Mouse (Mus musculus) neural tube, embryonic 13.5 days (tissue): ENCODE measurements around the gene Slc2a1. TPM values are rescaled to one million over a fixed set of nuclear protein-coding genes. Genes with fewer than 3 reads are reported as not detected.

Experiments used
- ATAC-seq: fragments of 200-750 bp; cut with Nextera tagmentation; 2 replicates; pipeline ENCODE4 v1.8.0; 2017; ENCODE audit warnings: low read depth, mild to moderate bottlenecking, moderate TSS enrichment, moderate library complexity
- H3K27ac ChIP-seq: fragments of 300-500 bp; sonication (generic); replicated peaks from 2 replicates; pipeline ENCODE4 v1.5.1; 2015; ENCODE audit warnings: moderate library complexity, mild to moderate bottlenecking, inconsistent platforms
- H3K27me3 ChIP-seq: fragments of 300-500 bp; sonication (generic); 2 replicates; pipeline ENCODE4 v1.6.1; 2015; ENCODE audit warnings: mild to moderate bottlenecking, inconsistent platforms
- H3K36me3 ChIP-seq: fragments of 300-500 bp; sonication (generic); 2 replicates; pipeline ENCODE4 v1.6.1; 2015; ENCODE audit warnings: mild to moderate bottlenecking, inconsistent platforms
- H3K4me1 ChIP-seq: fragments of 300-500 bp; sonication (generic); replicated peaks from 2 replicates; pipeline ENCODE4 v1.6.1; 2015; ENCODE audit warnings: inconsistent platforms
- H3K4me2 ChIP-seq: fragments of 300-500 bp; sonication (generic); 2 replicates; pipeline ENCODE4 v1.6.1; 2015; ENCODE audit warnings: inconsistent platforms, mild to moderate bottlenecking, moderate library complexity
- H3K4me3 ChIP-seq: fragments of 300-500 bp; sonication (generic); 2 replicates; pipeline ENCODE4 v1.5.1; 2015; ENCODE audit warnings: mild to moderate bottlenecking, inconsistent platforms
- H3K9ac ChIP-seq: fragments of 300-500 bp; sonication (generic); 2 replicates; pipeline ENCODE4 v1.6.1; 2015; ENCODE audit warnings: moderate library complexity, mild to moderate bottlenecking, inconsistent platforms
- H3K9me3 ChIP-seq: fragments of 300-500 bp; sonication (generic); 2 replicates; pipeline ENCODE4 v1.6.1; 2016; ENCODE audit warnings: inconsistent platforms
- WGBS: fragments of 180-500 bp; shearing (Covaris S2); methylation state at CpG from one replicate; pipeline ENCODE4 v1.1.7; 2015; 5-methylcytosine and 5-hydroxymethylcytosine counted together
- polyA plus RNA-seq: library from polyadenylated mRNA; unstranded; fragments of >200 nt; fragmentation: Nextera tagmentation; extraction: Ambion mirVana; gene quantifications from 2 replicates; pipeline ENCODE4 v1.2.1, GENCODE M21; 2015

Slc2a1 gene
- polyA plus RNA-seq, 1 experiment from 2014 or later, result 90.4 TPM

DNA sequence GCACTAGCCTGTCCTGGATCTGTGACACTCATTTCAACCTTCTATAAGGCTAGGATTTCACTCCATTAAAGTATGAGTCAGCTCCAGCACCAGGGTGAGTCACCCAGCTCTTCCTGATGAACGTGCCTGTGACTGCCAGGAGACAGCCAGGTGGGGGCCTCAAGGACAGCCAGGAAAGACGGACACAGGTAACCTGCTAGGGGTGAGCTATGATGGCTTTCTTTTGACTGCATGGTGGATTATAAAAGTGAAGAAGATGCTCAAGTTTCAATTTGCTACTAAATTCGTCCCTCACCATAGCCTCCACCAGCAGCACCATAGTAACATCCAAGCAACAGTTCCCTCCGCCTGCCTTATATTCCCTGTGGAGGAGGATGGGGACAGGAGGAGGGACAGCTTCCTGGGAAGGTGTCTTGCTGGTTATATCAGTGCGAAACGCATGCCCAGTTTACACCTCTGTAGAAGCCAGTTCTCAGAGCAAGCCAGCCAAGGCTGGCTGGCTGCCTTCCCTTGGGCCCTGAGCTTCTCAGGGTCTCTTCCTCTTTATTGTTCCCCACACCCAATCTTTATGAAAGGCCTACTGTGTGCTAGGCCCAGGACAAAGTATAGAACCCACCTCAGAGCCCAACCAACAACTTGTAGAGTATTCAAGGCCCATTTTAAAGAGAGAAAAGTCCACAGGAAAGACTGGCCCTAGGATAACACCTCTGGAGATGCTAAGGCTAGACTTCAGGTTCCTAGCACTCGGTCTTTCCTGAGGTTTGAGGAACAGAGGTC lies 6.0 kb upstream of the Slc2a1 start:
- no peak for ATAC-seq
- WGBS, result 82% methylated on average over 7 of the region's 7 CpGs
- Histone ChIP-seq H3K27me3 (no peaks in the 10 kb centered on the region), H3K4me1 (peaks cover 19% of the 10 kb centered on the region), H3K4me2 (no peak overlapping the region), H3K27ac (no peak overlapping the region), H3K36me3 (no peaks in the 10 kb centered on the region), H3K9ac (no peak overlapping the region), H3K9me3 (no peaks in the 10 kb centered on the region), H3K4me3 (no peak overlapping the region)

DNA sequence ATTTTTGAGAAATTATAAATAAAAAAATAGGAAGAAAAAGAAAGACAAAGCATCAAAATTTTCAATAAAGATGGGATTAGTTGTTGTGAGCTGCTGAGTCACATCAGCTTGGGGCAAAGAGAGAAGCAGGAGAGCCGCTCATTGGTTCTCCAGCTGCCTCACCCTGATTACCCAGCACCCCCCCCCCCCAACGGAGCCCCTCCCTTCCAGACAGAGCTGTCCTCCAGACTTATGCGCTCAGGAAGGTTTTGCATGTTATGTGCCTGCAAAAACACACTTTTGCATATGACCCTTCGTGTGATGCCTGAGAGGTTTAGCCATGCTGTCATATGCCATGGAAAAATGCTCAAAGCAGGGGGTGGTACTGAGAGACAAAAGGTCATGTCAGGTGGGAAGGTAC lies 3.7 kb upstream of the Slc2a1 start:
- Histone ChIP-seq H3K9ac (peak overlapping the region; percentile 72; the same call in 1 of the 2 replicates), H3K36me3 (no peaks in the 10 kb centered on the region), H3K4me1 (peaks cover 33% of the 10 kb centered on the region), H3K4me3 (no peak overlapping the region), H3K4me2 (0 out of 2 replicates have a peak overlapping the region, but pooled peaks have one; percentile 63), H3K27ac (no peak overlapping the region), H3K9me3 (no peaks in the 10 kb centered on the region), H3K27me3 (no peaks in the 10 kb centered on the region)
- no peak for ATAC-seq
- WGBS, result 39% methylated on average over 4 of the region's 4 CpGs

DNA sequence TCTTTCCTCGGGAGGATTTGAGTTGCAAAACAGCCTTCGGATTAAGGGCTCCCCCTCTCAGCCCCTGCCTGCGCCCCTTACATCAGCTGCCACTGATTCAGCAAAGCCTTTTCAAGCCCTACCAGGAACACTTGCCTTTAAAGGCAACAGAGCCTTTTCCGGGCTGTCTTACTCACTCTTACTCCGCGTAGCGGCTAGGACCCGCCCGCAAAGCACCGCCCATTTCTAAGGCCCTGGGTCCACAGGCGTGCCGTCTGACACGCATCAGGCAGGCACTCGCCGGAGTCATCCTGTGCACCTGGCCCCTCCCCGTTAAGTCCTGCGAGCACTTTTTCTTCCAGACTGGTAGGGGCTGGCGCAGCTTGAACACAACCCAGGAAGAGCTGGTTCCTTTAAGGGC lies 2.8 kb upstream of the Slc2a1 start:
- Histone ChIP-seq H3K27me3 (no peaks in the 10 kb centered on the region), H3K4me1 (peaks cover 42% of the 10 kb centered on the region), H3K4me3 (peak overlapping the region; percentile 38), H3K9me3 (no peaks in the 10 kb centered on the region), H3K9ac (peak overlapping the region; percentile 72), H3K27ac (peak overlapping the region; percentile 56; the same call in 1 of the 2 replicates), H3K4me2 (peak overlapping the region; percentile 63), H3K36me3 (no peaks in the 10 kb centered on the region)
- 0 out of 2 replicates have a peak, but pooled peaks have one; percentile 13 for ATAC-seq
- WGBS, result under 1% methylated on average over 18 of the region's 18 CpGs

DNA sequence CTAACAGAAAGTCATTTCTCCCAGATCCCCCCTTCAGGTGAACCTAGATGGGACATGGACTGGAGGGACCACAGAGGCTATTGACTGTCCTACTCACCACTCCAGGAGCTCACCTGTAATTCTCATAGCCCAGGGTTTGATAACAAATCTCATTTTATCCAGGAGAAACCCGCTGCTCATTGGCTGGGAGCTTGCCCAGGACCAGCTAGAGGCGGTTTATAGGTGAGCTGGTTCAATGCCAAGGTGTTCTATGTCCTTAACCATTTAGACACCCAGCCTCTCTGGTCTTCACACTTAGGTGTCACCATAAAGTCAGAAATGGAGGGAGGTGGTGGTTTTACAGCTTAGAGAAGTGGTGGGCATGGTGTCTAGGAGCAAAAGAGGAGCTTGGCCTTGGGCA lies 644 bp upstream of the Slc2a1 start:
- peak overlapping the region; percentile 79 for H3K4me2 ChIP-seq
- 78% methylated on average over 2 of the region's 2 CpGs for WGBS
- H3K27me3 ChIP-seq, result no peaks in the 10 kb centered on the region
- H3K9me3 ChIP-seq, result no peaks in the 10 kb centered on the region
- ATAC-seq, result no peak
- peak overlapping the region; percentile 77 for H3K4me3 ChIP-seq
- H3K36me3 ChIP-seq, result no peaks in the 10 kb centered on the region
- H3K27ac ChIP-seq, result no peak overlapping the region
- H3K4me1 ChIP-seq, result peaks cover 63% of the 10 kb centered on the region
- no peak overlapping the region for H3K9ac ChIP-seq

DNA sequence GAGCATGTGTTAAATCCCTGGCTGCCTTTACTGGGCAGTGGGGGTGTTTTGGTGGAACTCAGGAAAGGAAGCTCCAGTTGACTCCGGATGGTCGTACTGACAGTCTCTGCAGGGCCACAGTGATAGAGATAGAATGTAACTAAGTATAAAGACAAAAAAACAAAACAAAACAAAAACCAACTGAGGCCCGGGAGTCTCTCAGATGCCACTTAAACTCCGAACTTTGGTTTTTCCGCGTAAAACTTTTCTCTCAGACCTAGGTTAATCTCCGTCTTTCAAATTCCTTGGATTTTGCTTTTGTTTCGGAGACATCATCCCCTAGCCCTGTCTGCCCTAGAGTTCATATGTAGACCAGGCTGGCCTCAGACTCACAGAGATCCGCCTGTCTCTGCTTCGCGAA lies 1.1 kb downstream of the Slc2a1 start:
- peak overlapping the region; percentile 85 for H3K9ac ChIP-seq
- peak overlapping the region; percentile 79 for H3K4me2 ChIP-seq
- no peaks in the 10 kb centered on the region for H3K27me3 ChIP-seq
- peak overlapping the region; percentile 77 for H3K4me3 ChIP-seq
- no peaks in the 10 kb centered on the region for H3K9me3 ChIP-seq
- no peak for ATAC-seq
- no peaks in the 10 kb centered on the region for H3K36me3 ChIP-seq
- H3K4me1 ChIP-seq, result peaks cover 63% of the 10 kb centered on the region
- H3K27ac ChIP-seq, result peak overlapping the region; percentile 97
- WGBS, result 5% methylated on average over 11 of the region's 11 CpGs

DNA sequence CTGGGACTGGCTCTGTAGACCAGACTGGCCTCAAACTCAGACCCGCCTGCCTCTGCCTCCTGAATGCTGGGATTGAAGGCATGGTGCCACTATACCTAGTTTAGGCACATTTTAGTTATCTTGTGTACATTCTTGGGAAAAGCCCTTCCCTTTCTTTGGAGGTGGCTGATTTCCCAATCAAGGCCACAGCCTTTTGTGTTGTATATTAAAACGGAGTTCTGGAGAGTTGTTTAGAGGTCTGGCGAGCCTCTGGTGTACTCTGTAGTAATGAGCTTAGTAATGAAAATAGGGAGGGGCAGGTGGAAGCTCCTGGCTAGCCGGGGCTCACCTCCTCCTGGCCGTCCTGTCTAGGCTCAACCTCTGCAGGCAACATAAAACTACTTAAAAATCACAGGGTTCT lies 2.0 kb downstream of the Slc2a1 start:
- peaks cover 62% of the 10 kb centered on the region for H3K4me1 ChIP-seq
- ATAC-seq, result no peak
- peak overlapping the region; percentile 85 for H3K9ac ChIP-seq
- no peaks in the 10 kb centered on the region for H3K9me3 ChIP-seq
- peak overlapping the region; percentile 79 for H3K4me2 ChIP-seq
- WGBS, result 15% methylated on average over 5 of the region's 5 CpGs
- H3K27ac ChIP-seq, result no peak overlapping the region
- H3K4me3 ChIP-seq, result peak overlapping the region; percentile 77
- H3K36me3 ChIP-seq, result no peaks in the 10 kb centered on the region
- H3K27me3 ChIP-seq, result no peaks in the 10 kb centered on the region

DNA sequence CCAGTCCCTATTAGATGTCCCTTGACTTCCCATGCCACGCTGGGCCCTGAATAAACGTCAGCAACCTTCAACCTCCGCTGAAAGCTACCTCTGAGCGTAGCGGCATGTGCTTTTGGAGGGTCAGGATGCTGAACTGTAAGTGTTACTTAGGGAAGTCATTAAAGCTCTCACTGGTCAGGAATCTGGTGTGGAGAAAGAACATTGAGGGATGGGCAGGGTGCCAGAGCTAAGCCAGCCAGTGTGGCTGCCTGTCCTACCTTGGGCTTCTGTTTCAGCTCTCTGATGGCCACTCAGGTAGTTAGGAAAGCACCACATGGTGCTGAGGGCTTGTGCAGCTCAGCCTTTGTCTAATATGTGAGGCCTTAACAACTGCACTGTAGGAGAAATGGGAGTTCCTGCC lies 2.9 kb downstream of the Slc2a1 start:
- peak overlapping the region; percentile 79 for H3K4me2 ChIP-seq
- peak overlapping the region; percentile 77 for H3K4me3 ChIP-seq
- WGBS, result 32% methylated on average over 5 of the region's 5 CpGs
- no peaks in the 10 kb centered on the region for H3K27me3 ChIP-seq
- H3K9ac ChIP-seq, result 0 out of 2 replicates have a peak overlapping the region, but pooled peaks have one; percentile 53
- peaks cover 59% of the 10 kb centered on the region for H3K4me1 ChIP-seq
- no peaks in the 10 kb centered on the region for H3K9me3 ChIP-seq
- no peak overlapping the region for H3K27ac ChIP-seq
- no peak for ATAC-seq
- H3K36me3 ChIP-seq, result no peaks in the 10 kb centered on the region

DNA sequence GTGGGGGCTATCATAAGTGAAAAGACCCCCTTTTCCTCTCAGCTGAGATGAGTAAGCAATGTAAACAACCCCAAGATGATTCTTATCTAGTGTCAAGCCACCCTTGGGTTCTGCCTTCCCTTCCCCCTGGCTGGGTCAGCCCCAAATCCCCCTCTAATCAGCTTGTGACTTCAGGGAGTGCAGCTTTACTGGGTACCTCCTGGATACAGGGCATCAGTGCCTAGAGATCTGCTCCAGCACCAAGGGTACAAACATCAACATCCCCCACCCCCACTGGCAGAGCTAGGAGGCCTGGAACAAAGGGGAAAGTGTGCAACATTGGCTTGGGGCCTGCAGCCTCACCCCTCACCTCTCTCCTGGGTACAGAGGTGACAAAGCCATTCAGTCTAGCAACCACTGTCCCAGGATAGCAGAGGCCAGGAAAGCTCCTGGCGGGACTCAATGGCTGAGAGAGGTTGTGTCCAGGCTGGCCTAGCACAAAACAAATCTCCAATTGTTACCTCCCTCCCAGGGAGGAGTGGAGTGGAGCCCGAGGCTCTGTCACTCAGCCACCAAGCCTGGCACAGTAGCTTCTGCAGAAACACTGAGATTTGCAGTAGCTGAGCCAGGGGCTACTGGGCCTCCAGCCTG lies 3.9 kb downstream of the Slc2a1 start:
- ATAC-seq, result no peak
- 18% methylated on average over 2 of the region's 2 CpGs for WGBS
- Histone ChIP-seq H3K27me3 (no peaks in the 10 kb centered on the region), H3K36me3 (no peaks in the 10 kb centered on the region), H3K4me1 (peaks cover 56% of the 10 kb centered on the region), H3K27ac (0 out of 2 replicates have a peak overlapping the region, but pooled peaks have one; percentile 13), H3K4me2 (peak overlapping the region; percentile 79), H3K9me3 (no peaks in the 10 kb centered on the region), H3K9ac (peak overlapping the region; percentile 53), H3K4me3 (peak overlapping the region; percentile 77)

DNA sequence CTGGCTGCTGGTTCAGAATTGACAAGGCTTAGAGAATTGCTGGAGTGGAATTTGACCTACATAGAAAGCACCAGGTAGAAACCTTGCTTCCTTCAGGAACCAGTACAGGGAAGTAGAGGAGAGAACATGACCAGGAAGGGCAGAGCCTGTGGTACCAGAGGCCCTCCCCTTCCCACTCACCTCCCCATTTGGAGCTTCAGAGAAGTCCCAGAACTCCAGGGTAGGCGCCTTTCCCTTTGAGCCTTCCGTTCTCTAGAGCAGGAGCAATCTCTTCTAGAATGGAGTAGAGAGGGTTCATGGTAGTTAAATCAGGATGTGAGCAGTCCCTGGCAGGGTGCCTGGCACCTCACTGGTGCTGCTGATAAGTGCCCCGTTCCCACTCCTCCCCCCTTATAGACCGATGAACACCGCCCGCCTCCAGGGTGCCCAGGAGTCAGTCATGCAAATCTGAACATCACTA lies 7.1 kb downstream of the Slc2a1 start:
- no peak overlapping the region for H3K4me2 ChIP-seq
- 43% methylated on average over 6 of the region's 6 CpGs for WGBS
- H3K9me3 ChIP-seq, result no peaks in the 10 kb centered on the region
- no peak overlapping the region for H3K4me3 ChIP-seq
- 0 out of 2 replicates have a peak overlapping the region, but pooled peaks have one; percentile 22 for H3K9ac ChIP-seq
- ATAC-seq, result no peak
- H3K27me3 ChIP-seq, result no peaks in the 10 kb centered on the region
- H3K27ac ChIP-seq, result no peak overlapping the region
- peaks cover 42% of the 10 kb centered on the region for H3K4me1 ChIP-seq
- H3K36me3 ChIP-seq, result peaks cover 5% of the 10 kb centered on the region

DNA sequence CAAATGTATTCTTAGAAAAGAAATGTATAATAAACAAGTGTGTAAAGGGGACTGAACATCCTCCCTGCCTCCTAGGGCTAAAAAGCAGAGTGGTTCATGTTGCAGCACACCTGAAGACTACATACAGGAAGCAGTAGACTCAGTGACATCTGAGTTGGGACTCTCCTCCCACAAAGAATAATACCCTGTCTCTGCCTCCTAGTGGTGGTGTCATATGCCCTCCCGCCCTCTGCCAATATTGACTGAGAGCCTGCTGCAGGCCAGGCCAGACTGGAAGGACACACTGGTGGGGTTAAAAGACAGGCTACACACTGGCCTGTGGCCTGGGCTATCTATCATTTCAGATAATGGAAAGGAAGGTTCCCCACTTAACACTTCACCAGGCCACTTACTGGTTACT lies 7.8 kb downstream of the Slc2a1 start:
- Histone ChIP-seq H3K4me3 (no peak overlapping the region), H3K9ac (no peak overlapping the region), H3K9me3 (no peaks in the 10 kb centered on the region), H3K4me2 (no peak overlapping the region), H3K4me1 (peaks cover 42% of the 10 kb centered on the region), H3K27me3 (no peaks in the 10 kb centered on the region), H3K27ac (no peak overlapping the region), H3K36me3 (peaks cover 5% of the 10 kb centered on the region)
- ATAC-seq, result no peak
- WGBS, result 47% methylated on average over 1 of the region's 1 CpGs

DNA sequence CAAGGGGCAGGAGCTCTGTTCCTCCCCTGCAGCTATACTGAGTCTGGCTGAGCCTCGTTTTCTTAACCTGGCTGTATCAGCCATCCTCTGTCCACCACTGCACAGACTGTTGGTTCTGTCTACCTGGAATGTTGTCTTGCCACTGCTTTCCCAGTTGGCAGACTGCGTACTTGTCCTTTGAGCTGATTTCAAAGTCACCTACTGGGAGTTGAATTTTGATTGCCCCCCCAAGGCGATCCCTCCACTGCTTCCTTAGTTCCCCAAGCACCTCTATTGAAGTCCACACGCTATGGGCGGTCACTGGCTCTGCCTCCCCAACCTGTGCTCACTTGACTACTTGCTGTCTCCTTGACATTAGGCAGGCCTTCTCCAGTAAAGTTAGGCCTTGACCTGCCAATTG lies 9.1 kb downstream of the Slc2a1 start:
- no peak overlapping the region for H3K27ac ChIP-seq
- H3K4me2 ChIP-seq, result no peak overlapping the region
- no peaks in the 10 kb centered on the region for H3K27me3 ChIP-seq
- peaks cover 12% of the 10 kb centered on the region for H3K36me3 ChIP-seq
- H3K4me1 ChIP-seq, result peaks cover 35% of the 10 kb centered on the region
- H3K4me3 ChIP-seq, result no peak overlapping the region
- no peak for ATAC-seq
- 61% methylated on average over 5 of the region's 5 CpGs for WGBS
- no peak overlapping the region for H3K9ac ChIP-seq
- no peaks in the 10 kb centered on the region for H3K9me3 ChIP-seq

DNA sequence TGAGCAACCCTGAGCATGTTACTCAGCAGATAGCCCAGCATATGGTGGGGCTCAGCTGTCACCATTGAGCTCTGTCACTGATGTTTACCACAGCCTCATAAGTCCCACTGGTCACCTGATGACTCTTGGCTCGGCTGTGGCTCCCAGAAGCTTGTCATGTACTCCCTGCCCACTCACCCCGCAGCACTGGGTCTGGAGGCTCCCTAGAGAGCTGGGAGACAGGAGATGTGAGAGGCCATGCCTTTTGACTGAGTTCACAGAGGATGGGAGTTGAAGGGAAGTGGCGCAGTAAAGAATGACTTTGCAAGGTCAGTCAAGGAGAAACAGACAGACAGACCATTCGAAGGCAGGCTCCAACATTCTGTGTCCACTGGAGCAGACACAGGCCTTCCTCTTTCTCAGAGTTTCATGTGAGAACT lies 10.2 kb downstream of the Slc2a1 start:
- Histone ChIP-seq H3K4me3 (no peak overlapping the region), H3K4me2 (no peak overlapping the region), H3K4me1 (peaks cover 33% of the 10 kb centered on the region), H3K27ac (no peak overlapping the region), H3K9ac (no peak overlapping the region), H3K36me3 (peaks cover 16% of the 10 kb centered on the region), H3K9me3 (no peaks in the 10 kb centered on the region), H3K27me3 (no peaks in the 10 kb centered on the region)
- no peak for ATAC-seq
- 48% methylated on average over 4 of the region's 4 CpGs for WGBS
